Mouse (Mus musculus): Measurements from ENCODE around the gene Gadd45g.
A peak's percentile ranks its signal among the peaks of the same experiment; 100 is the strongest.

The Gadd45g gene

DNA sequence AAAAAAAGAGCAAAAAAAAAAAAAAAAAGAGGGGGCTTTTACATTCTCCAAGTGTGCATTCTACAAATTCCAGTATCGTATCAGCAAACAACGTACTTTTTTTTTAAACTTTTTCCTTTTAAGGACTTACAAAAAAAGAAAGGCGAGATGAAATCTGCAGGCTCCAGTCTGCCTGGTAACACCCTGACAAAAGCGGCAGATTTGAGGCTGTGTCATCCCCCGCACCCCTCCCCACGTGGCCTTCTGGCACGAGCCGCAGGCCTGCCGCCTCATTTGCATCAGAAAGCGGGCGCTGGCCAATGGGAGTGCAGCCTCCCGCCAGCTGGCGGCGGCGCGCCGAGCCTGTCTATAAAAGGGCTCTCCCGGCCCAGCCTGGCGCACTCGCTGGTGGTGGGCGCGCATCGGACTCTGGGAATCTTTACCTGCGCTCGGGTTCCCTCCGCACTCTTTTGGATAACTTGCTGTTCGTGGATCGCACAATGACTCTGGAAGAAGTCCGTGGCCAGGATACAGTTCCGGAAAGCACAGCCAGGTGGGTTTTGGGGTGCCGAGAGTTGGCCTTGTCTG lies at the start of gene Gadd45g:
Gene Gadd45g (plus strand): TSS at position 378 of the 567 bp plus-strand sequence.
- DNase-seq (ENCODE audit: low read depth, low spot score) = peak; percentile 93

DNA sequence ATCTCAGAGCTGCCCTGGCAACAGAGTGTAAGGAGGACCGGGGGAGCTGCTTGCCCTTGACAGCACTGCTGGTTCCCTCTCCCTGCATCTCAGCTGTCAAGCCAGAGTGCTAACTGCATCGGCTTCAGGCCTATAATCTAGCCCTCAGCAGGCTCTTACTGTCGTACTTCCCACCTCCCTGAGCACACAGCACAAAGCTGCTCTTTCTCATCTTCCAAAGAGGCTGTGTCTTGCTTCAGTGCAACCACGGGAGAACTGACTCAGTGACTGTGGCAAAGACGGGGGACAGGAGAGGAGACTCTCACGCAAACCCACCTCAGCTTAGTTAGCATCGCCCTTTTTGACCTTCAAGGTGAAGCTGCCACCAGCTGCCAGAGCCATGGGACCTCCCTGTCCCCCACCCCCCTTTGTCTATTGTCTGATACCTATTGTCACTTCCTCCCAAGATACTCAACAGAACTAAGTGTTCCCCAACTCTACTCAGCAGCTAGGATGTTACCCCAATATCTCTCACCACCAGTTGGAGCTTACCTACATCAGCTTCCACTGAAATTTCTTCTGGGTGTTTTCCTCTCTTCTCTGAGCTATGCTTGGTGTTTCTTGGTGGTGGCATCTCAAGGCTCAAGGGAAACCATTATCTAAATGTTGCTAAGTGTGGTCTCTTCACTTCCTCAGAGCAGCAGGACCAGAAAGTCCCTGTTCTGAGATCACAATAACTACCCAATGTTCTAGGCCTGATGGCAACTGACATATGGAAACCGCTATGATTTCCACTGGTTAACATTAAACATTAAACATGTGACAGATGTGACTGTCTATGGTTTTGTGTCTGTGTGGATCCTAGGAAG lies 48.4 kb upstream of the Gadd45g start:
- DNase-seq (ENCODE audit: low read depth, low spot score) = no peak

DNA sequence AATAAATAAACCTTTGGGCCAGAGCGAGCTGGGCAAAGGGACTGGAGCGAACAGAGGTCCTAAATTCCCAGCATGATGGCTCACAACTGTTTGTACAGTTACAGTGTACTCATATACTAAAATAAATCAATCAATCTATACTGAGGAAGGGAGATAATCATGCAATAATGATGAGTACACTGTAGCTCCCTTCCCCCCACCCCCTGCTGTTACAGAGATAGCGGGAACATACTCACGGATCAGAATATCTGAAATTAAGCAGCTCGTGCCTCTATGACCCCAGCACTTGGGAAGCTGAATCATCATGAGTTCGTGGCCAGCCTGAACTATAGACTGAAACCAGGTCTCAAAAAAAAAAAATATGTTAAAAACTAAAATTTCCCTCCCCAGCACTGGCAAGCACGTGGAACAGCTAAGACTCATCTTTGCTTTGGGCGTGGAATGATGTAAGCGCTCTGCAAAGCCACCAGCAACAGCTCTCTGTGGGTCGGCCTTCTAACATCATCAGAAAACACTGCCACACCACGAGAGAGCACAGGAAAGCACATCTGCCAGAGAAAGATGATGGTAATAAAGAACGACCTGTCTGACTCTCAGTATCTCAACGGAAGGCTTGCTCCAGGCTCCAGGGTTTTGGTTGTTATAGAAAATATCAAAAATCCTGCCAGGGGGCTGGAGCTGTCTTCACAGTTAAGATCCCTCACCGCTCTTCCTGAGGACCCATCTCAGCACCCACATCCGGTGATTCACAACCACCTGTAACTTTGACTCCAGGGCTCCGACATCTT lies 46.5 kb upstream of the Gadd45g start:
- no peak for DNase-seq (ENCODE audit: low read depth, low spot score)

DNA sequence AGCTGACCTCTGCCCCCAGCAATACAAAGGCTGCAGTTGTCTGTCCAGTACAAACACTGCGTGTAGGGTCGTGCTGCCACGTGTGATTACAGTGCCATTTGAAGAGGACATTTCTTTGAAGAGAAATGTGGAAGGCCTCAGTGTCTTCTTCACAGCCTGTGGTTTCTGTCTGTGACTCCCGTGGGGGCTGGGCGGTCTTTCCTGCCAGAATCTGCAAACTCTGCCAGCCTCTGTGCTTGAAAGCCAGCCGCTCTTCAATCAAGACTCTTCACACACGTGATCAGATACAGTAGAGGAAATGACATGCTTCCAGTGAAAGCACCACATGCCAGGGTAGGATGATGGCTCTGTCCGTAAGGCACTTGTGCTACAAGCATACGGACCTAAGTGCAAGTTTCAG lies 45.6 kb upstream of the Gadd45g start:
- no peak for DNase-seq (ENCODE audit: low read depth, low spot score)

DNA sequence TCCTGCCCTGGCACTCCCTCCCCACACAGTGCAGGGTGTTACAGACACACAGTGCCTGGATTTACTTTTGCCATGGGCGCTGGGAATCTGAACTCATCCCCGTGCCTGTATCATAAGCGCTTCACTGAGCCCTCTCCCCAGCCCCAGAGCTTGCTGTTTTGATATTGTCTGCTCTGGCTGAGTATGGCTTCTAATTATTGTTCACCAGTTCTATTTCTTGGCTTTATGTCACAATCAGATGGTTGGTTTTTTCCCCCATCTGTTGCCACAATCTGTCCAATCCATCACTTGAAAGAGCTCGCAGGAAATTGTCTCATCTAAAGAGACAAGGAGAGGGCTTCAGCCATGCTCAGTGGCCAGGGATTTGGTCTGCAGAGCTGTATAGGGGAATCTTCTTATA lies 40.8 kb upstream of the Gadd45g start:
- DNase-seq (ENCODE audit: low read depth, low spot score) = no peak

DNA sequence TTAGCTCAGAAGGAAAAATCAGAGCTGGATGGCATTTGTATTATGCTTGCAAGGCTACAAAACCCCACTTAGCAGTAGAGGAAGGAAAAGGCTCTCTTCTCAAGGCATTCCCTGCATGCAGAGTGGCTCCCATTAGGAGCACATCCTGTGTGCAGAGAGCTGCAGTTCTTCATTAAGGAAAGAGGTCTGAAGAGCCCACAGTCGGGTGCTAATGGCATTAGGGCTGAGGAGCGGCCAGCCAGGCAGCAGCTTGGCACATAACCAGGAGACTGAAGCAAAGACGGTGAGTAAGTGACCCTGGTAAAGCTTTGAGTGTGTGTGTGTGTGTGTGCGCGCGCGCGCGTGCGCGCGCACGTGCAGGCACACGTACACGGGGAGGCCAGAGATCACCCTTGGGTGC lies 40.3 kb upstream of the Gadd45g start:
- DNase-seq (ENCODE audit: low read depth, low spot score) = no peak

DNA sequence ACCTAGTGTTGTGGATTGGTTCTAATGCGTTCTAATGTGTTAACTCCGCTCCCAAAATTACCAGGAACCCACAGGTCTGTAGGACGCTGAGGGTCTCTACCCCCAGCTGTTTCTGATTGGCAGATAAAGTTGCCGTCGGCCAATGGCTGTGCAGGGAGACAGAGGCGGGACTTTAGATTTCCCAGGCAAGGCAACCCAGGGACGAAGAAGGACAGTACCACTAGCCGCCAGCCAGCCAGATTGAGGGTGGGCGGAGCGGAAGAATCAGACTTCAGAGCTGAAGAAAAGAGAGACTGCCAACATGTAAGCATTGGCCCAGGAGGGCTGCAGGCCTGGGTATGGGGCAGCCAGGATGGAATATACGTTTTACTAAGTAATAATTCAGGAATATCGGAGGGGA lies 38.3 kb upstream of the Gadd45g start:
- no peak for DNase-seq (ENCODE audit: low read depth, low spot score)

DNA sequence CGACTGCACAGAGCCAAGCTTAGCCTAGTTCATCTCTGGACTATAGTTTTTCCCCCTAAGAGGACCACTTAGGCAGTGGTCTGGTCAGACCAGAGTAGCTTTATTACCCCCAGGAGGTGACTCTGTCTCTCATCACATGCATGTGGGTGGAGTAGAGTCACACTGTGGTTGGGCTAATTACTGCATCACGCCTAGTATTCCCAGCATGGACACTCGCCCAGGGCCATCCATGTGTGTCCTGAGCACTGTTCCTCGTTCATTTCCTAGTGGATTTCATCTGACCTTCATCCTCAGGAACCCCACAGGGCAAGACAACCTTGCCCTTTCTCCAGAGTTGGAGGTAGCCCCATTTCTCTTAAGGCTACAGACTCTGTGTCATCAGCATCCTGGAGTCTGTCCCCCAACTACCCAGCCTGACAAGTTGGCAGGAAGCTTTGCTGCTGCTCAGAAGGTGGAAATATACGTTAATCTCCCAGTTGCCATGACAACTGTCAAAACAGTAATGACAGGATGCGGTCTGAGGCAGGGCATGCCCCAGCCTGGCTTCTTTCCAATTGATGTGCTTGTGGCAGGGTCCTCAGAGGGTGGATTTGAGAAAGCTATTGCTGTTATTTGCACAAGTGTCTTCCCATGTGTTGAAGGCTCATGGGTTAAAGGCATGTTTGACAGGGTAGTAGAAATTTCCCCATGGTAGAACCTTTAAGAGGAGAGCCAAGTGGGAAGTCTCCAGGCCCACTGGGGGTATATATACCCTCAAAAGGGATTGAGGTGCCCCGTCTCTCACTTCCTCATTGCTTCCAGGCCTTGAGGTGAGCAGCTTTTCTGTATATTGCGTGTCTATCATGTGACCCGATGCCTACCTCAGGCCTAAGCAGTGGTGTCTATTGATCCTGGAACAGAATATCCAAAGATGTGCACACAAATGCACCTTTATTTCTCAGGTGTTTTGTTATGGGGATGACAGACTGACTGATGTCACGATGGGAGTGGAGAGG lies 32.6 kb upstream of the Gadd45g start:
- DNase-seq (ENCODE audit: low read depth, low spot score) = peak; percentile 61

DNA sequence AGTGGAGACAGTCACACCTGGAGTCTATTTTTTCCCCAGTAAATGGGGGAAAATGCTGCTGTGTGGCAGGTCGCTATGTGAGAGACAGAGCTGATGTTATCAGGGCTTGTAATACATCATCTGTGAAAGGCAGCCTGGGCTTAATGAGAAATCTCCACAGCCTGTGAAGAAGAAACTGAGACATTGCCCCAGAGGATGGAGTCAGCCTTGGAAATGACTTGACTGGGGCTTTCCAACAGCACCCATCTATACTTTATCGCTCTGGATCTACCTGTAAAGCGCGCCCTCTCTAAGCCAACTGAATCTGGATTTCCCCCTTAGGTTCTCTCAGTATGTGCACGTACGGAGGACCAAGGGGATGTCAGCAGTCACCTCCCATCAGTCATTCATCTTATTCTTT lies 31.8 kb upstream of the Gadd45g start:
- no peak for DNase-seq (ENCODE audit: low read depth, low spot score)

DNA sequence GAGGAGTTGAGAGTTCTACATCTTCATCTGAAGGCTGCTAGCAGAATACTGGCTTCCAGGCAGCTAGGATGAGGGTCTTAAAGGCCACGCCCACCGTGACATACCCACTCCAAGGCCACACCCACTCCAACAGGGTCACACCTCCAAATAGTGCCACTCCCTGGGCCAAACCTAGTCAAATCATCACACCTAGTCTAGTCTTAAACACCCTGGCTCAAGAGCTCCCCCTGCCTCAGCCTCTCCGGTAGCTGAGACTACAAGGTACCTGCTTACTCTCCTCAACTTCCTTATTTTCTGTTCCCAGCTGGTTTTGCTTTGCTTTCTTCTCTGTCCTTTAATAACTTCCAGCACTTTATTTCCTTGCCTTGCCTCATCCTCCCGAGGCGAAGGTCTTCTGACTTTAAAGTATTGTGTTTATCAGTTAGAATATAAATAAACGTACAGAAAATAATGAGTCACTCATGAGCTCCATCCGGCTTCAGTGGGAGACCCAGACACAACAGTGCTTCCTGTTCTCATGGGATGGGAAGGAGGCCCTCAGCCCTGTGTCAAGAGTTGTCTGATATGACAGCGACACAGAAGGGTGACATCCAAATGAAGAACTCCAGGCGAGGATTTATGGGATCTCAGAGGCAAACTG lies 30.5 kb upstream of the Gadd45g start:
- DNase-seq (ENCODE audit: low read depth, low spot score) = no peak

DNA sequence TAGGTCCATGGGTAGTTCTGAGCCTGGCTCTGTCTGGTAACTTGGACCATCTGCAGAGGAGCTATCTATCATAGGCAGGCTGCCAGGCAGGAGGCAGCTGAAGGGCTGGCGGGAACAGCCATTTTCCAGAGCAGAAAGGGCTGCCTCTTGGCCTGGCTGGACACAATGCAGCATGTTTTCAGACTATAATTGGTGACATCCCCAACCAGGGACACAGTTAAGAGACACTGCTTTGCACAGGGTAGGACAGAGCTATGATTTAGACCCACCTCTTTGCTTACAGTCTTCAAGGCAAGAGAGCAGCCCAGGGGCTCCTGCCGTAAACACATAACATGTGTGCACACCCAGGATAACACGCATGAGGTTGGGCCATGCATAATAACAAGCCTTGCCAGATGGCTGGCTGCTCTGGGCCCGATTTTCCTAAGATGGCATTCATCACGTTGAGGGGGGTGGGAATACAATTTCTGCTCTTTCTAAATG lies 29.9 kb upstream of the Gadd45g start:
- DNase-seq (ENCODE audit: low read depth, low spot score) = no peak

DNA sequence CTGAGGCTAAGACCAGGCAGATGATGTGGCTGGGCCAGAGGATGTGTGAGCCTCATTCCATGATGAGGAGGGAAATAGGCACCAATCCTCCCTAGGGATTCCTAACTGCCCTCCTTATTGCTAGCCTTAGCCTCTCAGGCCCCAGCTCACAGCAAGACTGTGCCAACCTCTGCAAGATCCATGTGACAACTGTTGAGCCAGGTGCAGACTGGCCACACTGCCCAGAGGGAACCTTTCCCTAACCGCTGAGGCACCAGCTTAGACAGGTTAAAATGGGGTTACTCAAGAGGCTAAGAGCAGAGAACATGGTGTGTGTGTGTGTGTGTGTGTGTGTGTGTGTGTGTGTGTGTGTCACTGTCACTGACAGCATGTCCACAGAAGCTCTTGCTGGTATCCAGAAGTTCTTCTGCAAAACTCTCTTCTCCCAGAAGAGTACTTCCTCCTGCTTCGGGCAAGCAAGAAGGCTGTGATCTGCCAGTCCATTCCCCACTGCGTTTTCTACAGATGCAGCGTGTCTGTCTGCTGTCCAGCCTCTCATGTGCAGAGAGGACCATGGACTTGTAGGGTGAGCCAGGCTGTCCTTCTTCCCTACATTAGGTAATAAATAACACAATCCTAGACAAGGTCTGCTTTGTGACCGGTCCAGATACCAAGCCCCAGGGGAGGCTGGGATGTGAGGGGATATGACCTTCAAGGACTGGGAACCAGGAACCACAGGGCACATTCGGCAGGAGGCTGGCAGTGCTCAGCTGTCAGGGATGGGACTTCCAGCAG lies 28.1 kb upstream of the Gadd45g start:
- DNase-seq (ENCODE audit: low read depth, low spot score) = no peak

DNA sequence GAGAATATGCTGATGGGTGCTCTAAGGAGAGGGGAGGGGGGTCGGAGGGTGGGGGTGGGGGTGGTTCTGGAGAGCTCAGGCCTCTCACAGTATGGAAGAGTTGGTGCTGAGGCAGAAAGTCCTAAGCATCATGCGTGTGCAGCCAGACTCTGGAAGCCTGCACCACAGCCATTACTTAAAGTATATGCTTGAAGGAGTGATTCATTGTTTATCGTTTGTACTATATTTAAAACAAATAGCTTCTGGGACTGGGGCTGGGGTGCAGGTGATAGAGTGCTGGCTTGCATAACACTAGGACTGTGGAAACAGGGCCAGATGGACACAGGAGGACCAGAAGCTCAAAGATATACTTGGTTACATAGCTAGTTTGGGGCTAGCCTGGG lies 27.5 kb upstream of the Gadd45g start:
- DNase-seq (ENCODE audit: low read depth, low spot score) = no peak

DNA sequence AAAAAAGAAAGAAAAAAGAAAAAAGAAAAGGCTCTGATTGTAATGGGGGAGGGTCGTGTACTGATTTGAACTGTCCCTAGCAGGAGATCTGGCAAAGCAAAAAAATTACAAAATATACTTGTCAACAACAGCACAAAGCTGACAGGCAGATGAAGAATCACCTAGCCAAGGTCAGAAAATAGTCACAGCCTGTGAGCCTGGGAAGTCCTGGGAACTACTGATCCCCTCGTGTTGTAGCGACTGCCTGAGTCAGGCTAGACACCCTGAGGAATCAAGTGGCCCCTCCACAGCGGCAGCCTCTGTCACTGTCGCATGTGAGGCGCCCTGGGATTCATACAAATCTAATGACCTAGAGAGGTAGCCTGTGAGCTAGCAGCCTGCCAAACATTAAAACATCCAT lies 27.1 kb upstream of the Gadd45g start:
- no peak for DNase-seq (ENCODE audit: low read depth, low spot score)

DNA sequence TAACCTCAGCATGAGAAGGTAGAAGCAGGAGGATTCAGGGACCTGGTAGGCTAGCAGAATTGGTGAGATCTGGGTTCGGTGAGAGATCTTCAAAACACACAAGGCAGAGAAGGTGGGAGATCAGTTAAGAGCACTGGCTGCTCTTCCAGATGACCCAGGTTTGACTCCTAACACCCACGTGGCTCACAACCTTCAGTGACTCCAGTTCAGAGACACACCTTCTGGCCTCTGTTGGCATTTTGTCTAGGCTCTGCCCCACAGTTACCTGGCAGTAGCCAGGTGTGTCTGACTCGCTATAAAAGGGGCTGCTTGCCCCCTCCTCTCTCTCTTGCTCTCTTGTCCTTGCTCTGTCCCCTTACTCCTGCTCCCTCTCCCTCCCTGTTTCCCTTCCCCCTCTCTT lies 24.5 kb upstream of the Gadd45g start:
- DNase-seq (ENCODE audit: low read depth, low spot score) = no peak

DNA sequence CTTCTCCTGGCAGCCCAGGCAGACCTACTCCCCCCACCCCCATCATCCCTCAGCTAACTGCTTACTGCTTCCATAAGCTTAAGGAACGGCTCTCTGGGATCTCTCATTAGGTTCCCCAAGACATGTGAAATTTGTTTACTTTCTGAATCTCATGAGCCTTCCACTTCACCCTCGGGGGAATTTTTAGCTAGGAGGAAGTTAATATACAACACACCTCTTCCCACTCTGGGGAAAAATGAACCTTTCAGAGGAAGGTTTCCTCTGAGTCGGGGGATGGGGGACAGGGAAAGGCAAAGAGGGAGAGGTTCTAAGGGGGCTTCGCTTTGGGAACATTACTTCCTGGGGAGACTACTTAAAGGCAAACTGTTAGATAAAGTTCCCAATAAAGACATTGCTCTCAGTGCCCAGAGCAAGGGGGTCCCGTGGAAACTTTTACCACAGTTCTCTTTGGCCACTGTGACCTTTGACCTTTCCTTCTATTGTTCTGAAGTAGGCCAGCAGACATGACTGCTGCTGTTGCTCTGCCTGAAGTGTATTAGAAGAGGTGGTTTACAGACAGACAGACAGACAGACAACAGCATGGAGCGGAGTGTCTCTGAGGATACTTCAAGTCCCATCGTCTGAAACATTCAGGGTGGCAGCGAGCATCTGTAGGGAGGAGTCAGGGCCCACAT lies 22.5 kb upstream of the Gadd45g start:
- DNase-seq (ENCODE audit: low read depth, low spot score) = peak; percentile 41

DNA sequence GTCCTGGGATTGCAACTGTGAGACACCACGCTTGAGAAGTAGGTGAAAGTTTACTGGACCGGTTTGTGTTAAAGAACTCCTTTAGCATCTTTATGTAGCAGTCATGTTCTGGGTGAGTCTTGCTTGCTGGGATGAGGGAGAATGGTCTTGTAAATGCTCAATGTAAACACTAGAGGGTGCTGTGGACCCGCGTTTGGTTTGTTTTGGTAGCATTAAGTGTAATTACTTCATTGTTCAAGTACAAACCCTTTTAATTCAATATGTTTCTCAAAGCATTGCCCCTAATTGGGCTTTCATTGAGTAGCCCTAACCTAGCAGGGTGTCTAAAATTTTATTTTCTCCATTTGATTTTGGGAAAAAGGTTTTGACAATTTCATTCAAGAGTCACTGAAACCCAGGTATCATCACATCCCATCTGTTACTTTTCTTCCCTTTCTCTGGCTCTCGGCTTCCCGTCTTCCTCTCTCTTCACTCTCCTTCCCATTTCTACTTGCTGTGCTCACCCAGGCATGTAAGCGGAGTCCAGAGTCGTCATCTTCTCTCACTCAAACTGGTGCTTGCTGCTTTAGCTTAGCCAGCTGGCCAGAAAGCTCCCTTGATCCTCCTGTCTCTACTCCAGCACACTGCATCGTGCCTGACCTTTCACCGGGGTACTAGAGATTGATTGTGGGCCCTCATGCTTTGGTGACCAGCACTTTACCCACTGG lies 15.6 kb upstream of the Gadd45g start:
- no peak for DNase-seq (ENCODE audit: low read depth, low spot score)

DNA sequence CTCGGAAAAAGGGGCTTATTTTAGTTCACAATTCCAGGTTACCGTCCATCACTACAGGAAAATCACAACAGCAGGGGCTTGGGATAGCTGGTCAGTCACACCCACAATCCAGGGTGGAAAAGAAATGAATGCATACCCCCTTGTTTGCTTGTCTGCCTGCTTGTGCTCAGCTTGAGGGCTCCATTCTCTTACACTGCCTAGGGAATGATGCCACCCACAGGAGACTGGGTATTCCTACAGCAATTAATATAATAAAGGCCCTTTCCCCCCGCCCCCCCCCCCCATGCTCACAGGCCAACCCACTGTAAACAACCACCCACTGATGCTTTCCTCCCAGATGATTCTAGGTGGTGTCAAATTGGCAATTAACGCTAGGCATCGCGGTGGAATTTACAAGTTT lies 14.0 kb upstream of the Gadd45g start:
- DNase-seq (ENCODE audit: low read depth, low spot score) = no peak

DNA sequence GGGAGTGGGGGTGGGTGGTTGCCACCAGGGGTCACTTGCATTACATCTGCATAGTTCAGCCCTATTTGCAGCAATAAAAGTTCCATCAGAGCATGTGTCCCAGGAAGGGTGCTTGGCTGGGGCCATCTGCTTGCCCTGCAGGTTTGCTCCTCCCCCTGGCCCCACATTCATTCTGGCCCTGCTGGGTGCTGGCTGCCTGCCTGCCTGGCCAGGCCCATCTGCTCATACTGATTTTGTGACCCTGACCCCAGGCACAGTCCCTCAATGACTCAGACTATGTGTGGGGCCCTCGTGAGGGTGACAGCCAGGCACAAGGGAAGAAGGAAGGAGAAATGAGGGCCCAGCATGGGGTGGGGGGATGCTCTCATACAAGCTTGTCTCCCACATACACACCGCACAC lies 12.9 kb upstream of the Gadd45g start:
- DNase-seq (ENCODE audit: low read depth, low spot score) = no peak
